Mouse (Mus musculus) lung, embryonic 15.5 days (tissue): ENCODE results near the gene Cd8a. TPM values are rescaled to one million over a fixed set of nuclear protein-coding genes. Genes with fewer than 3 reads are reported as not detected.

ENCODE experiments used
- ATAC-seq: fragments of 200-750 bp; cut with Nextera tagmentation; 2 replicates; pipeline ENCODE4 v1.8.0; 2017; ENCODE audit warnings: moderate number of reproducible peaks, borderline replicate concordance; ENCODE audit not compliant: low FRiP score, low TSS enrichment; ENCODE audit errors: extremely low read depth
- H3K27ac ChIP-seq: fragments of 300-500 bp; sonication (generic); 2 replicates; pipeline ENCODE4 v1.5.1; 2015; ENCODE audit warnings: moderate library complexity, mild to moderate bottlenecking, inconsistent platforms
- H3K27me3 ChIP-seq: fragments of 300-500 bp; sonication (generic); 2 replicates; pipeline ENCODE4 v1.6.1; 2015; ENCODE audit warnings: inconsistent platforms
- H3K36me3 ChIP-seq: fragments of 300-500 bp; sonication (generic); 2 replicates; pipeline ENCODE4 v1.6.1; 2015; ENCODE audit warnings: inconsistent platforms
- H3K4me1 ChIP-seq: fragments of 300-500 bp; sonication (generic); 2 replicates; pipeline ENCODE4 v1.6.1; 2015; ENCODE audit warnings: inconsistent platforms
- H3K4me2 ChIP-seq: fragments of 300-500 bp; sonication (generic); 2 replicates; pipeline ENCODE4 v1.6.1; 2015; ENCODE audit warnings: inconsistent platforms, mild to moderate bottlenecking, moderate library complexity
- H3K4me3 ChIP-seq: fragments of 300-500 bp; sonication (generic); 2 replicates; pipeline ENCODE4 v1.5.1; 2015; ENCODE audit warnings: mild to moderate bottlenecking, inconsistent platforms
- H3K9ac ChIP-seq: fragments of 300-500 bp; sonication (generic); 2 replicates; pipeline ENCODE4 v1.6.1; 2015; ENCODE audit warnings: inconsistent platforms
- H3K9me3 ChIP-seq: fragments of 300-500 bp; sonication (generic); 2 replicates; pipeline ENCODE4 v1.6.1; 2016; ENCODE audit warnings: inconsistent platforms
- WGBS: fragments of 180-500 bp; shearing (Covaris S2); methylation state at CpG from one replicate; pipeline ENCODE4 v1.1.7; 2015; 5-methylcytosine and 5-hydroxymethylcytosine counted together
- polyA plus RNA-seq: library from polyadenylated mRNA; unstranded; fragments of >200 nt; fragmentation: Nextera tagmentation; extraction: Ambion mirVana; gene quantifications from 2 replicates; pipeline ENCODE4 v1.2.1, GENCODE M21; 2015

Gene Cd8a
- polyA plus RNA-seq, 1 experiment from 2014 or later, result 1.2 TPM

GRCm38 (mm10) chr6:71420848-71421247 is 47.6 kb downstream of the Cd8a start:
- WGBS, result 71% methylated on average over 6 of the region's 6 CpGs
- Histone ChIP-seq H3K4me3 (no peak overlapping the region), H3K4me1 (0 out of 2 replicates have a peak, but pooled peaks cover under 1% of the 10 kb centered on the region), H3K27ac (no peak overlapping the region), H3K9me3 (no peaks in the 10 kb centered on the region), H3K36me3 (0 out of 2 replicates have a peak, but pooled peaks cover 2% of the 10 kb centered on the region), H3K4me2 (no peak overlapping the region), H3K9ac (no peak overlapping the region), H3K27me3 (no peaks in the 10 kb centered on the region)
- no peak for ATAC-seq

DNA sequence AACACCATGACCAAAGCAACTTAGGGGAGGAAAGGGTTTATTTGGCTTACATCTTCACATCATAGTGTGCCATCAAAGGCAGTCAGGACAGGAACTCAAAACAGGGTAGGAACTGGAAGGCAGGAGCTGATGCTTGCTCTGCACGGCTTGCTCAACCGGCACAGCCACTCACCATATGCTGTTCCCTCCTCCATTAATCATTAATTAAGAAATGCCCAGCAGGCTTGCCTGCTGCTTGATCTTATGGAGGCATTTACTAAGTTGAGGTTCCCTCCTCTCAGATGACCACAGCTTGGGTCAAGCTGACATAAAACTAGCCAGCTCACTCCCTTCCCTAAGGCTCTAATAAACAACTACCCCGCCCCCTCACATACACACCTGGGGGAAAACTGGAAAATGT is 48.9 kb downstream of the Cd8a start:
- Histone ChIP-seq H3K27me3 (no peaks in the 10 kb centered on the region), H3K9ac (no peak overlapping the region), H3K4me2 (no peak overlapping the region), H3K9me3 (no peaks in the 10 kb centered on the region), H3K4me3 (no peak overlapping the region), H3K27ac (no peak overlapping the region), H3K36me3 (0 out of 2 replicates have a peak, but pooled peaks cover 6% of the 10 kb centered on the region), H3K4me1 (no peaks in the 10 kb centered on the region)
- 60% methylated on average over 3 of the region's 3 CpGs for WGBS
- ATAC-seq, result no peak

DNA sequence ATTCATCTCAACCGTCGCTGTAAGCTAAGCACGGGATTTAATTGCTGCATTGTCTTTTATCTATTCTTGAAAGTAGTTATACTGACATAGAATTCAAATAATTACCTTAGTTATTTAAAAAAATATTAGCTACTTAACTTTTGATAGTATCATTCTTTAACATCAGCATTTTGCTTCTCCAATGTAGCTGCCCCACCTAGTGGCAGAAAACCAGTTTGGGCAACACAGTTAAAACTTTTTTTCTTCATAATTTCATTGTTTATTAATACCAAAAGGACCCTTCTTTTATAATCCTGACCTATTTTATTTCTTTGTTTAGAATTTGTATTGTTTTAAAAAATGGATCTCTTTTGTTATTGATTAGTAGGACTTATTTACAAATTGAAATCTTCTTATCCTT is 49.9 kb downstream of the Cd8a start:
- Histone ChIP-seq H3K4me2 (no peak overlapping the region), H3K27me3 (no peaks in the 10 kb centered on the region), H3K27ac (no peak overlapping the region), H3K9me3 (no peaks in the 10 kb centered on the region), H3K36me3 (peaks cover 15% of the 10 kb centered on the region; the same call in 1 of the 2 replicates), H3K9ac (no peak overlapping the region), H3K4me1 (no peaks in the 10 kb centered on the region), H3K4me3 (no peak overlapping the region)
- 81% methylated on average over 3 of the region's 3 CpGs for WGBS
- ATAC-seq, result no peak

GRCm38 (mm10) chr6:71425681-71426080 is 52.5 kb downstream of the Cd8a start:
- Histone ChIP-seq H3K36me3 (peaks cover 13% of the 10 kb centered on the region; the same call in 1 of the 2 replicates), H3K4me1 (no peaks in the 10 kb centered on the region), H3K9ac (no peak overlapping the region), H3K27ac (no peak overlapping the region), H3K4me2 (no peak overlapping the region), H3K9me3 (no peaks in the 10 kb centered on the region), H3K4me3 (no peak overlapping the region), H3K27me3 (no peaks in the 10 kb centered on the region)
- 90% methylated on average over 6 of the region's 6 CpGs for WGBS
- no peak for ATAC-seq

DNA sequence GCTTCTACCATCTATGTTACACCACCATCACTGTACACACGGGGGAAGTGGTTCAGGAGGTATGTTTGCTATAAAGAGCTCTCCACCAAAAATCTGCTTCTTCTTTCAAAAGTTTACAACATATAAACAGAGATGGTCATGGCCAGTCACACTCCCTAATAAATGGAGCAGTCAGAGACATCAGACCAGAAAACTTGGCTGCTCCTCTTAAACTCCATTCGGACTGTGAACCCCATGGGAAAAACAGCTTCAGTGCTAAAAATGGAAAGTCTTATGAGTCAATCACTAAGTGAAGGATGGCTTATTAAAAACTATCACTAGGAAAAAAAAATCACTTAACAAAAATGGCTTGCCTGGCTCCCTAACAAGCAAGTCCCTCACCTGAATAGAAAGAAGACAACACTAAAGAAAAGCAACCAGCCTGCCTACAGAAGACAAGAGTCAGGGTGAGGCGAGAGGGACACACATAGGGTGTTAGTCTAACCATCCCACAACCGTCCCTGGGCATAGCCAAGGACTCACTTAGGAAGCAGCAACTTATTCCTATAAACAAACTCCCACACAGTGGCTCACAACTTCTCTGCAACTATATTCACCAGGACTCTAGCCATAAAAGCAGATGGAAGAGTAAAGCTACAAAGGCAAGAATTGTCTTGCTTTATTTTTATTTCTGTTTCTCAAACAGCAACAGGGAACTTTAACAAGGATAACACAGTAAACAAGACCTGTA is 54.9 kb downstream of the Cd8a start:
- Histone ChIP-seq H3K27me3 (no peaks in the 10 kb centered on the region), H3K4me2 (no peak overlapping the region), H3K36me3 (peaks cover 13% of the 10 kb centered on the region; the same call in 1 of the 2 replicates), H3K4me1 (no peaks in the 10 kb centered on the region), H3K9ac (no peak overlapping the region), H3K4me3 (no peak overlapping the region), H3K9me3 (no peaks in the 10 kb centered on the region), H3K27ac (no peak overlapping the region)
- WGBS, result 77% methylated on average over 4 of the region's 4 CpGs
- no peak for ATAC-seq

Other genes with a start within 250 kb of the Cd8a start
- 7.4 and 8.3 TPM in 2 replicates for gene Thnsl2, start 229.0 kb upstream of the Cd8a start, polyA plus RNA-seq
- 1.3 and 2.8 TPM in 2 replicates for gene Fabp1, start 173.6 kb upstream of the Cd8a start, polyA plus RNA-seq
- 46.8 and 52.2 TPM in 2 replicates for gene Krcc1, start 101.8 kb upstream of the Cd8a start, polyA plus RNA-seq
- 3.0 and 4.5 TPM in 2 replicates for gene Smyd1, start 51.2 kb upstream of the Cd8a start, polyA plus RNA-seq
- 0.18 and 1.6 TPM in 2 replicates for gene Cd8b1, start 50.6 kb upstream of the Cd8a start, polyA plus RNA-seq
- gene Rmnd5a, start 67.2 kb downstream of the Cd8a start, polyA plus RNA-seq, result 14.1 and 15.6 TPM in 2 replicates
- gene Rnf103, start 120.5 kb downstream of the Cd8a start, polyA plus RNA-seq, result 15.7 and 15.8 TPM in 2 replicates
- gene Chmp3, start 170.4 kb downstream of the Cd8a start, polyA plus RNA-seq, result 64.8 and 65.7 TPM in 2 replicates